Mouse (Mus musculus): ENCODE results near the gene Sphk1. TPM values are rescaled to one million over a fixed set of nuclear protein-coding genes. Genes with fewer than 3 reads are reported as not detected.

Sphk1 gene
- polyA plus RNA-seq, 1 experiment from 2014 or later = 11.0 TPM

- Histone ChIP-seq H3K4me3 (no peak overlapping the region), H3K27me3 (no peaks in the 10 kb centered on the region), H3K4me2 (no peak overlapping the region), H3K9me3 (no peaks in the 10 kb centered on the region), H3K4me1 (replicated peaks) (no peaks in the 10 kb centered on the region; the same call in 1 of the 2 replicates), H3K9ac (no peak overlapping the region), H3K27ac (replicated peaks) (no peak overlapping the region), H3K36me3 (no peaks in the 10 kb centered on the region)
- 94% methylated on average over 7 of the region's 7 CpGs for WGBS
- no peak for ATAC-seq (ENCODE audit: low FRiP score, low read depth)
These were observed 18.6 kb upstream of the Sphk1 start for GRCm38 (mm10) chr11:116512154-116512553.

- Histone ChIP-seq H3K4me3 (no peak overlapping the region), H3K27me3 (no peaks in the 10 kb centered on the region), H3K4me1 (replicated peaks) (no peaks in the 10 kb centered on the region; the same call in 1 of the 2 replicates), H3K36me3 (no peaks in the 10 kb centered on the region), H3K4me2 (no peak overlapping the region), H3K9me3 (no peaks in the 10 kb centered on the region), H3K9ac (no peak overlapping the region), H3K27ac (replicated peaks) (no peak overlapping the region)
- WGBS = 83% methylated on average over 6 of the region's 6 CpGs
- ATAC-seq (ENCODE audit: low FRiP score, low read depth) = no peak
These were observed 17.7 kb upstream of the Sphk1 start for GRCm38 (mm10) chr11:116512987-116513386.

GRCm38 (mm10) chr11:116513531-116514038 is 17.1 kb upstream of the Sphk1 start:
- H3K27ac ChIP-seq (replicated peaks) = no peak overlapping the region; the same call in 1 of the 2 replicates
- H3K4me2 ChIP-seq = no peak overlapping the region
- no peaks in the 10 kb centered on the region for H3K9me3 ChIP-seq
- H3K27me3 ChIP-seq = no peaks in the 10 kb centered on the region
- H3K9ac ChIP-seq = no peak overlapping the region
- ATAC-seq (ENCODE audit: low FRiP score, low read depth) = no peak
- no peaks in the 10 kb centered on the region for H3K36me3 ChIP-seq
- no peak overlapping the region for H3K4me3 ChIP-seq
- 82% methylated on average over 4 of the region's 4 CpGs for WGBS
- H3K4me1 ChIP-seq (replicated peaks) = no peaks in the 10 kb centered on the region; the same call in 1 of the 2 replicates

GRCm38 (mm10) chr11:116515330-116516020 is 15.2 kb upstream of the Sphk1 start:
- Histone ChIP-seq H3K9me3 (no peaks in the 10 kb centered on the region), H3K27me3 (no peaks in the 10 kb centered on the region), H3K4me3 (0 out of 2 replicates have a peak overlapping the region, but pooled peaks have one; percentile 2), H3K9ac (no peak overlapping the region), H3K4me2 (peak overlapping the region; percentile 26), H3K36me3 (no peaks in the 10 kb centered on the region), H3K4me1 (replicated peaks) (no peaks in the 10 kb centered on the region; the same call in 1 of the 2 replicates), H3K27ac (replicated peaks) (no peak overlapping the region)
- no peak for ATAC-seq (ENCODE audit: low FRiP score, low read depth)
- 14% methylated on average over 24 of the region's 24 CpGs for WGBS

- 75% methylated on average over 8 of the region's 8 CpGs for WGBS
- H3K4me2 ChIP-seq = no peak overlapping the region
- ATAC-seq (ENCODE audit: low FRiP score, low read depth) = no peak
These were observed 12.2 kb upstream of the Sphk1 start for GRCm38 (mm10) chr11:116518482-116518881.

GRCm38 (mm10) chr11:116521143-116521542 is 9.6 kb upstream of the Sphk1 start:
- Histone ChIP-seq H3K4me1 (replicated peaks) (peaks cover 15% of the 10 kb centered on the region), H3K9ac (no peak overlapping the region), H3K27ac (replicated peaks) (no peak overlapping the region), H3K9me3 (no peaks in the 10 kb centered on the region), H3K4me2 (no peak overlapping the region), H3K27me3 (no peaks in the 10 kb centered on the region), H3K36me3 (no peaks in the 10 kb centered on the region), H3K4me3 (no peak overlapping the region)
- WGBS = 66% methylated on average over 3 of the region's 3 CpGs
- no peak for ATAC-seq (ENCODE audit: low FRiP score, low read depth)

More at GRCm38 (mm10) chr11:116518482-116518881, 12.2 kb upstream of the Sphk1 start:
- no peak overlapping the region for H3K9ac ChIP-seq
- no peak overlapping the region for H3K27ac ChIP-seq (replicated peaks)
- H3K4me1 ChIP-seq (replicated peaks) = peaks cover 9% of the 10 kb centered on the region
- H3K4me3 ChIP-seq = no peak overlapping the region
- H3K36me3 ChIP-seq = no peaks in the 10 kb centered on the region
- no peaks in the 10 kb centered on the region for H3K9me3 ChIP-seq
- H3K27me3 ChIP-seq = no peaks in the 10 kb centered on the region

- H3K4me1 ChIP-seq (replicated peaks) = peaks cover 15% of the 10 kb centered on the region
- 87% methylated on average over 3 of the region's 3 CpGs for WGBS
- H3K4me3 ChIP-seq = no peak overlapping the region
- H3K9ac ChIP-seq = no peak overlapping the region
- no peak for ATAC-seq (ENCODE audit: low FRiP score, low read depth)
- no peaks in the 10 kb centered on the region for H3K9me3 ChIP-seq
- no peaks in the 10 kb centered on the region for H3K27me3 ChIP-seq
- no peaks in the 10 kb centered on the region for H3K36me3 ChIP-seq
- no peak overlapping the region for H3K4me2 ChIP-seq
- no peak overlapping the region for H3K27ac ChIP-seq (replicated peaks)
These were observed 8.7 kb upstream of the Sphk1 start for GRCm38 (mm10) chr11:116522046-116522445.

GRCm38 (mm10) chr11:116522886-116523698 is 7.6 kb upstream of the Sphk1 start:
- Histone ChIP-seq H3K27me3 (no peaks in the 10 kb centered on the region), H3K4me3 (no peak overlapping the region), H3K9ac (no peak overlapping the region), H3K27ac (replicated peaks) (no peak overlapping the region; the same call in 1 of the 2 replicates), H3K9me3 (no peaks in the 10 kb centered on the region), H3K4me2 (no peak overlapping the region), H3K4me1 (replicated peaks) (peaks cover 15% of the 10 kb centered on the region), H3K36me3 (no peaks in the 10 kb centered on the region)
- no peak for ATAC-seq (ENCODE audit: low FRiP score, low read depth)
- 52% methylated on average over 16 of the region's 16 CpGs for WGBS

- ATAC-seq (ENCODE audit: low FRiP score, low read depth) = no peak
- no peak overlapping the region; the same call in 1 of the 2 replicates for H3K27ac ChIP-seq (replicated peaks)
- WGBS = 41% methylated on average over 5 of the region's 5 CpGs
These were observed 7.0 kb upstream of the Sphk1 start for GRCm38 (mm10) chr11:116523699-116524189.

GRCm38 (mm10) chr11:116528636-116529320 is 1.9 kb upstream of the Sphk1 start:
- ATAC-seq (ENCODE audit: low FRiP score, low read depth) = no peak
- WGBS = 77% methylated on average over 8 of the region's 8 CpGs
- peaks cover 30% of the 10 kb centered on the region for H3K27me3 ChIP-seq

More at GRCm38 (mm10) chr11:116523699-116524189, 7.0 kb upstream of the Sphk1 start:
- Histone ChIP-seq H3K36me3 (no peaks in the 10 kb centered on the region), H3K27me3 (no peaks in the 10 kb centered on the region), H3K4me2 (no peak overlapping the region), H3K4me1 (replicated peaks) (peaks cover 15% of the 10 kb centered on the region), H3K9ac (no peak overlapping the region), H3K4me3 (no peak overlapping the region), H3K9me3 (no peaks in the 10 kb centered on the region)

GRCm38 (mm10) chr11:116531371-116532191 is 856 bp downstream of the Sphk1 start:
- H3K4me2 ChIP-seq = peak overlapping the region; percentile 87
- 0 out of 2 replicates have a peak overlapping the region, but pooled peaks have one; percentile 10 for H3K27ac ChIP-seq (replicated peaks)
- peak overlapping the region; percentile 23 for H3K9ac ChIP-seq
- peaks cover 43% of the 10 kb centered on the region for H3K4me1 ChIP-seq (replicated peaks)
- no peaks in the 10 kb centered on the region for H3K36me3 ChIP-seq
- H3K4me3 ChIP-seq = peak overlapping the region; percentile 44
- 0 out of 2 replicates have a peak, but pooled peaks have one; percentile 16 for ATAC-seq (ENCODE audit: low FRiP score, low read depth)
- H3K27me3 ChIP-seq = peaks cover 44% of the 10 kb centered on the region
- 3% methylated on average over 48 of the region's 48 CpGs for WGBS
- no peaks in the 10 kb centered on the region for H3K9me3 ChIP-seq

More at GRCm38 (mm10) chr11:116528636-116529320, 1.9 kb upstream of the Sphk1 start:
- Histone ChIP-seq H3K9me3 (no peaks in the 10 kb centered on the region), H3K4me3 (no peak overlapping the region), H3K27ac (replicated peaks) (no peak overlapping the region), H3K4me1 (replicated peaks) (peaks cover 42% of the 10 kb centered on the region), H3K4me2 (no peak overlapping the region), H3K36me3 (no peaks in the 10 kb centered on the region), H3K9ac (no peak overlapping the region)

All from hindbrain, embryonic 15.5 days (tissue).